Mouse (Mus musculus): ENCODE results near the gene Tmem200a. TPM values are rescaled to one million over a fixed set of nuclear protein-coding genes. Genes with fewer than 3 reads are reported as not detected.

Gene Tmem200a
- total and polyA plus RNA-seq, 2 experiments from 2014 or later = 0.11 to 2.0 TPM

DNA sequence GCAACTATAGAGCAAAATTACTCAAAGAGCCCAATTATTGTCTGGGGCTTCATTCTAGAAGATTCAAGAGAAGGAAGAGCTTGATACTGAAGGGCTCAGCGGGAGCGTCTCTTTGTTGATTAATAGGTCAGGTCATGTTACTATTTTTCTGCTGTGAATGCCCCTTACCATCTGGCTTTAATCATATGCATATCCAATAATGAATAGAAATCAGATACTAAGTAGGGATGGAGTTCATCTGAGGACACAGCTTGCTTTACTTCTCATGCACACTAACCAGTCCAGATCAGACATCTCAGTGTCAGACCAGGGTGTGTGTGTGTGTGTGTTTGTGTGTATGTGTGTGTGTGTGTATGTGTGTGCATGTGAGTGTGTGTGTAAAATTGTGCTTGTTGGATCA is 201.1 kb downstream of the Tmem200a start:
- Histone ChIP-seq H3K4me2 (ENCODE audit: low read depth, low read length) (no peak overlapping the region), H3K27ac (ENCODE audit: low read depth) (no peak overlapping the region), H3K9ac (replicated peaks; ENCODE audit: low read depth, low read length) (no peak overlapping the region), H3K4me3 (ENCODE audit: low read depth, low read length) (no peak overlapping the region), H3K4me1 (ENCODE audit: control insufficient read depth, insufficient read depth) (no peaks in the 10 kb centered on the region), H3K36me3 (replicated peaks; ENCODE audit: control insufficient read depth, insufficient read depth, low read length) (no peaks in the 10 kb centered on the region), H3K27me3 (ENCODE audit: control insufficient read depth, insufficient read depth, low read length) (no peaks in the 10 kb centered on the region), H3K9me3 (replicated peaks; ENCODE audit: control insufficient read depth, low read length) (no peaks in the 10 kb centered on the region)
- ATAC-seq (ENCODE audit: insufficient read depth, low read depth) (no peak), DNase-seq (ENCODE audit: low spot score) (no peak)
- TF ChIP-seq CTCF (IDR thresholded peaks at IDR 0.05; ENCODE audit: low read depth) (no peak), EP300 (IDR thresholded peaks at IDR 0.05; ENCODE audit: low read depth) (no peak)
- WGBS = 85% methylated on average over 2 of the region's 2 CpGs

DNA sequence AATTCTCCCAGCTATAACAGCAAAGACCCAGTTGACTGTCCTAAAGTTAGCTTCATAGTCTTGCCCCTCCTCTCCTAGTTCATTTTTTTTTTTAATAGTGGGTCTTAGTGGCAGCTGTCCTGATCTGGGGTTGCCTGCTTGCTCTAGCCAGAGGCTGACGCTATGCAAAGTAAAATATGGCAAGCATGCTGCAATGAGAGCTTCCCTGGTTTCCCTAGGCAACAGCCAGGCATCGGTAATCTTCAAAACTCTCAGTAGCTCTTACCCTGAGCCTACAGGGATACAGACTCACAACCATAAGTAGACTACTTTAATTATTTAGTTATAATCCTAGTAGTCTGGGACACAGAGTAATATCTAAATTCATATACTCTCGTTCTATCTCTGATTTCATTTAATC is 202.0 kb downstream of the Tmem200a start:
- no peak for DNase-seq (ENCODE audit: low spot score)
- Histone ChIP-seq H3K4me3 (ENCODE audit: low read depth, low read length) (no peak overlapping the region), H3K9me3 (replicated peaks; ENCODE audit: control insufficient read depth, low read length) (no peaks in the 10 kb centered on the region), H3K4me2 (ENCODE audit: low read depth, low read length) (no peak overlapping the region), H3K36me3 (replicated peaks; ENCODE audit: control insufficient read depth, insufficient read depth, low read length) (no peaks in the 10 kb centered on the region), H3K9ac (replicated peaks; ENCODE audit: low read depth, low read length) (no peak overlapping the region), H3K27me3 (ENCODE audit: control insufficient read depth, insufficient read depth, low read length) (no peaks in the 10 kb centered on the region), H3K27ac (ENCODE audit: low read depth) (no peak overlapping the region), H3K4me1 (ENCODE audit: control insufficient read depth, insufficient read depth) (no peaks in the 10 kb centered on the region)
- whole genome bisulfite sequencing = 40% methylated on average over 3 of the region's 3 CpGs
- ATAC-seq (ENCODE audit: insufficient read depth, low read depth) = no peak
- TF ChIP-seq EP300 (IDR thresholded peaks at IDR 0.05; ENCODE audit: low read depth) = no peak
- no peak for TF ChIP-seq CTCF (IDR thresholded peaks at IDR 0.05; ENCODE audit: low read depth)

DNA sequence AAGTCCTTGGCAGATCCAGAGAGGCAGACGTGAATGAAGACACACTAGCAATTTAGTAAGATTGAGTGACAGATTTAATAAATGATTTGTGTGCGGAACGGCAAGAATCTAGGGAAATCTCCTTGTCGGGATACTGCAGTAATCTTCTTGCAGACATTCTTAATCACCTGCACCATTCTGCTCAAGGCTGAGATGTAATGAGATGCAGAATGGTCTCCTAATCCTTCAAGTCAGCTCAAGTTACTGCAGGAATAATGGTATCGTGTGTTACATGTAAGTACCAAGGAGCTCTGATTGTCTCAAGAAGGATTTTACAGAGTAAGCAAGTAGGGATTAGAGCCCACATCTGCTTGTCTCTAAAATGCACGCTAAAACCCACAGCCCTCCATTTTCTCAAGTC is 210.1 kb downstream of the Tmem200a start:
- TF ChIP-seq CTCF (IDR thresholded peaks at IDR 0.05; ENCODE audit: low read depth) = no peak
- TF ChIP-seq EP300 (IDR thresholded peaks at IDR 0.05; ENCODE audit: low read depth) = no peak
- Histone ChIP-seq H3K4me1 (ENCODE audit: control insufficient read depth, insufficient read depth) (no peaks in the 10 kb centered on the region), H3K9ac (replicated peaks; ENCODE audit: low read depth, low read length) (no peak overlapping the region), H3K27ac (ENCODE audit: low read depth) (no peak overlapping the region), H3K27me3 (ENCODE audit: control insufficient read depth, insufficient read depth, low read length) (no peaks in the 10 kb centered on the region), H3K4me2 (ENCODE audit: low read depth, low read length) (no peak overlapping the region), H3K9me3 (replicated peaks; ENCODE audit: control insufficient read depth, low read length) (no peaks in the 10 kb centered on the region), H3K4me3 (ENCODE audit: low read depth, low read length) (no peak overlapping the region), H3K36me3 (replicated peaks; ENCODE audit: control insufficient read depth, insufficient read depth, low read length) (no peaks in the 10 kb centered on the region)
- ATAC-seq (ENCODE audit: insufficient read depth, low read depth) = no peak
- WGBS = 80% methylated on average over 6 of the region's 6 CpGs
- no peak for DNase-seq (ENCODE audit: low spot score)

Other genes with a start within 250 kb of the Tmem200a start
- gene Gm9767, start 797 bp downstream of the Tmem200a start, total RNA-seq (2014; rRNA removed; ENCODE audit: low replicate concordance) = not detected in 2 replicates
- gene Gm9767, start 797 bp downstream of the Tmem200a start, polyA plus RNA-seq (2015; fragmentation: Nextera tagmentation; extraction: Ambion mirVana) = not detected in 2 replicates
- gene Samd3, start 150.7 kb upstream of the Tmem200a start, total RNA-seq (2014; rRNA removed; ENCODE audit: low replicate concordance) = not detected in 2 replicates
- not detected in 2 replicates for gene Samd3, start 150.7 kb upstream of the Tmem200a start, polyA plus RNA-seq (2015; fragmentation: Nextera tagmentation; extraction: Ambion mirVana)